Mouse (Mus musculus) hindbrain, embryonic 15.5 days (tissue): ENCODE results near the gene Akap1. TPM values are rescaled to one million over a fixed set of nuclear protein-coding genes. Genes with fewer than 3 reads are reported as not detected.

ENCODE experiments used
- ATAC-seq: fragments of 200-750 bp; cut with Nextera tagmentation; 2 replicates; pipeline ENCODE4 v1.8.0; 2017; ENCODE audit warnings: low read depth, moderate number of reproducible peaks, moderate TSS enrichment; ENCODE audit not compliant: low FRiP score
- H3K27ac ChIP-seq: fragments of 300-500 bp; sonication (generic); replicated peaks from 2 replicates; pipeline ENCODE4 v1.5.1; 2015; ENCODE audit warnings: mild to moderate bottlenecking, inconsistent platforms
- H3K27me3 ChIP-seq: fragments of 300-500 bp; sonication (generic); 2 replicates; pipeline ENCODE4 v1.6.1; 2015; ENCODE audit warnings: control low read depth, inconsistent platforms
- H3K36me3 ChIP-seq: fragments of 300-500 bp; sonication (generic); 2 replicates; pipeline ENCODE4 v1.6.1; 2015; ENCODE audit warnings: control low read depth, inconsistent platforms
- H3K4me1 ChIP-seq: fragments of 300-500 bp; sonication (generic); replicated peaks from 2 replicates; pipeline ENCODE4 v1.6.1; 2015; ENCODE audit warnings: control low read depth, inconsistent platforms
- H3K4me2 ChIP-seq: fragments of 300-500 bp; sonication (generic); 2 replicates; pipeline ENCODE4 v1.6.1; 2015; ENCODE audit warnings: moderate library complexity, mild to moderate bottlenecking, inconsistent platforms
- H3K4me3 ChIP-seq: fragments of 300-500 bp; sonication (generic); 2 replicates; pipeline ENCODE4 v1.5.1; 2015; ENCODE audit warnings: mild to moderate bottlenecking, inconsistent platforms
- H3K9ac ChIP-seq: fragments of 300-500 bp; sonication (generic); 2 replicates; pipeline ENCODE4 v1.6.1; 2015; ENCODE audit warnings: inconsistent platforms
- H3K9me3 ChIP-seq: fragments of 300-500 bp; sonication (generic); 2 replicates; pipeline ENCODE4 v1.6.1; 2016; ENCODE audit warnings: control low read depth, inconsistent platforms
- WGBS: fragments of 180-500 bp; shearing (Covaris S2); methylation state at CpG from one replicate; pipeline ENCODE4 v1.1.7; 2015; 5-methylcytosine and 5-hydroxymethylcytosine counted together
- polyA plus RNA-seq: library from polyadenylated mRNA; unstranded; fragments of >200 nt; fragmentation: Nextera tagmentation; extraction: Ambion mirVana; gene quantifications from 2 replicates; pipeline ENCODE4 v1.2.1, GENCODE M21; 2015

Gene Akap1
- polyA plus RNA-seq, 1 experiment from 2014 or later = 29.5 TPM

- H3K4me3 ChIP-seq = no peak overlapping the region
- H3K9me3 ChIP-seq = no peaks in the 10 kb centered on the region
- ATAC-seq = no peak
- no peaks in the 10 kb centered on the region for H3K27me3 ChIP-seq
- no peak overlapping the region for H3K9ac ChIP-seq
- 4% methylated on average over 6 of the region's 6 CpGs for WGBS
- no peaks in the 10 kb centered on the region for H3K36me3 ChIP-seq
- peaks cover 28% of the 10 kb centered on the region for H3K4me1 ChIP-seq
- peak overlapping the region; percentile 33; the same call in 1 of the 2 replicates for H3K4me2 ChIP-seq
- H3K27ac ChIP-seq = peak overlapping the region; percentile 77
These were observed 44.1 kb downstream of the Akap1 start for GRCm38 (mm10) chr11:88820253-88820652.

- ATAC-seq = no peak
- WGBS = 68% methylated on average over 5 of the region's 5 CpGs
- no peaks in the 10 kb centered on the region for H3K9me3 ChIP-seq
These were observed 47.3 kb downstream of the Akap1 start for GRCm38 (mm10) chr11:88817061-88817460.

GRCm38 (mm10) chr11:88803231-88804010 is 61.0 kb downstream of the Akap1 start:
- Histone ChIP-seq H3K36me3 (no peaks in the 10 kb centered on the region), H3K27me3 (no peaks in the 10 kb centered on the region), H3K27ac (0 out of 2 replicates have a peak overlapping the region, but pooled peaks have one; percentile 4), H3K4me3 (0 out of 2 replicates have a peak overlapping the region, but pooled peaks have one; percentile 5), H3K9ac (no peak overlapping the region), H3K4me2 (peak overlapping the region; percentile 36), H3K4me1 (no peaks in the 10 kb centered on the region; the same call in 1 of the 2 replicates), H3K9me3 (no peaks in the 10 kb centered on the region)
- ATAC-seq = no peak
- WGBS = 69% methylated on average over 31 of the region's 31 CpGs

More at GRCm38 (mm10) chr11:88817061-88817460, 47.3 kb downstream of the Akap1 start:
- no peak overlapping the region for H3K27ac ChIP-seq
- no peaks in the 10 kb centered on the region for H3K36me3 ChIP-seq
- H3K27me3 ChIP-seq = no peaks in the 10 kb centered on the region
- no peak overlapping the region for H3K4me3 ChIP-seq
- peaks cover 20% of the 10 kb centered on the region for H3K4me1 ChIP-seq
- H3K4me2 ChIP-seq = no peak overlapping the region
- no peak overlapping the region for H3K9ac ChIP-seq

- H3K9ac ChIP-seq = no peak overlapping the region
- no peaks in the 10 kb centered on the region for H3K27me3 ChIP-seq
- no peaks in the 10 kb centered on the region for H3K36me3 ChIP-seq
- H3K4me3 ChIP-seq = no peak overlapping the region
- no peaks in the 10 kb centered on the region for H3K9me3 ChIP-seq
- no peak overlapping the region for H3K27ac ChIP-seq
- WGBS = 89% methylated on average over 8 of the region's 8 CpGs
- H3K4me1 ChIP-seq = no peaks in the 10 kb centered on the region
- no peak overlapping the region for H3K4me2 ChIP-seq
- no peak for ATAC-seq
These were observed 68.2 kb downstream of the Akap1 start for GRCm38 (mm10) chr11:88796207-88796606.

- WGBS = 71% methylated on average over 2 of the region's 2 CpGs
These were observed 74.5 kb downstream of the Akap1 start for GRCm38 (mm10) chr11:88789893-88790292.

GRCm38 (mm10) chr11:88786816-88787215 is 77.6 kb downstream of the Akap1 start:
- H3K36me3 ChIP-seq = no peaks in the 10 kb centered on the region
- no peak overlapping the region for H3K27ac ChIP-seq
- no peaks in the 10 kb centered on the region for H3K9me3 ChIP-seq
- 93% methylated on average over 7 of the region's 7 CpGs for WGBS
- H3K4me1 ChIP-seq = no peaks in the 10 kb centered on the region
- no peak overlapping the region for H3K9ac ChIP-seq
- H3K4me2 ChIP-seq = no peak overlapping the region
- no peaks in the 10 kb centered on the region for H3K27me3 ChIP-seq
- no peak for ATAC-seq
- H3K4me3 ChIP-seq = no peak overlapping the region

More at GRCm38 (mm10) chr11:88789893-88790292, 74.5 kb downstream of the Akap1 start:
- Histone ChIP-seq H3K9ac (no peak overlapping the region), H3K27me3 (no peaks in the 10 kb centered on the region), H3K36me3 (no peaks in the 10 kb centered on the region), H3K27ac (no peak overlapping the region), H3K9me3 (no peaks in the 10 kb centered on the region), H3K4me3 (no peak overlapping the region), H3K4me1 (no peaks in the 10 kb centered on the region), H3K4me2 (no peak overlapping the region)
- no peak for ATAC-seq

- Histone ChIP-seq H3K9me3 (no peaks in the 10 kb centered on the region), H3K27me3 (no peaks in the 10 kb centered on the region), H3K4me3 (no peak overlapping the region), H3K36me3 (no peaks in the 10 kb centered on the region), H3K9ac (no peak overlapping the region), H3K27ac (no peak overlapping the region), H3K4me1 (no peaks in the 10 kb centered on the region), H3K4me2 (no peak overlapping the region)
- ATAC-seq = no peak
- 91% methylated on average over 4 of the region's 4 CpGs for WGBS
These were observed 80.9 kb downstream of the Akap1 start for GRCm38 (mm10) chr11:88783525-88783924.

DNA sequence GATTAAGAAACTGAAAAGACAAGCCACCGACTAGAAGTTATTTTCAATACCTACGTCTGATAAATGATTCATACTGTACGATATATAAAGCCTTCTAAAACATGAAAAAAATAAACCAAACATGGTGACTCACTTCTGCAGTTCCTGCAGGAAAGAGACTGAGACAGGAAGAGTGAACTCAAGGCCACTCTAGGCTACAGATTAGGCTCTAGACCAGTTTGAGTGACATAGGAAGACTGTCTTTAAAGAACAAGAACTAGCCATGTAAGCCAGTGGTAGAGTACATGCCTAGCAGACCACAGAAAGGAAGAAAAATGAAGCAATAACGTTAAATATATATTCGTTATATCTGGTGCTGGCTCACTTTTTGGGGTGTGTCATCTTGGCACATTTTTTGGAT is 81.9 kb downstream of the Akap1 start:
- ATAC-seq = no peak
- H3K9ac ChIP-seq = no peak overlapping the region
- no peaks in the 10 kb centered on the region for H3K4me1 ChIP-seq
- H3K36me3 ChIP-seq = no peaks in the 10 kb centered on the region
- H3K4me3 ChIP-seq = no peak overlapping the region
- H3K4me2 ChIP-seq = no peak overlapping the region
- 92% methylated on average over 5 of the region's 5 CpGs for WGBS
- no peaks in the 10 kb centered on the region for H3K9me3 ChIP-seq
- H3K27me3 ChIP-seq = no peaks in the 10 kb centered on the region
- H3K27ac ChIP-seq = no peak overlapping the region

Other genes with a start within 250 kb of the Akap1 start
- gene Msi2, start 146.1 kb downstream of the Akap1 start, polyA plus RNA-seq = 35.9 and 36.9 TPM in 2 replicates
- 33.6 and 33.8 TPM in 2 replicates for gene Scpep1, start 90.9 kb upstream of the Akap1 start, polyA plus RNA-seq
- gene Elobl, start 102.3 kb upstream of the Akap1 start, polyA plus RNA-seq = not detected in 2 replicates
- gene Coil, start 105.7 kb upstream of the Akap1 start, polyA plus RNA-seq = 29.7 and 29.8 TPM in 2 replicates
- 5.1 and 5.4 TPM in 2 replicates for gene Trim25, start 134.8 kb upstream of the Akap1 start, polyA plus RNA-seq
- gene Dgke, start 202.3 kb upstream of the Akap1 start, polyA plus RNA-seq = 17.2 and 17.3 TPM in 2 replicates
- gene Gm525, start 209.3 kb upstream of the Akap1 start, polyA plus RNA-seq = not detected in 2 replicates